Mouse (Mus musculus): ENCODE data around the gene Slc18b1.

Slc18b1 gene

DNA sequence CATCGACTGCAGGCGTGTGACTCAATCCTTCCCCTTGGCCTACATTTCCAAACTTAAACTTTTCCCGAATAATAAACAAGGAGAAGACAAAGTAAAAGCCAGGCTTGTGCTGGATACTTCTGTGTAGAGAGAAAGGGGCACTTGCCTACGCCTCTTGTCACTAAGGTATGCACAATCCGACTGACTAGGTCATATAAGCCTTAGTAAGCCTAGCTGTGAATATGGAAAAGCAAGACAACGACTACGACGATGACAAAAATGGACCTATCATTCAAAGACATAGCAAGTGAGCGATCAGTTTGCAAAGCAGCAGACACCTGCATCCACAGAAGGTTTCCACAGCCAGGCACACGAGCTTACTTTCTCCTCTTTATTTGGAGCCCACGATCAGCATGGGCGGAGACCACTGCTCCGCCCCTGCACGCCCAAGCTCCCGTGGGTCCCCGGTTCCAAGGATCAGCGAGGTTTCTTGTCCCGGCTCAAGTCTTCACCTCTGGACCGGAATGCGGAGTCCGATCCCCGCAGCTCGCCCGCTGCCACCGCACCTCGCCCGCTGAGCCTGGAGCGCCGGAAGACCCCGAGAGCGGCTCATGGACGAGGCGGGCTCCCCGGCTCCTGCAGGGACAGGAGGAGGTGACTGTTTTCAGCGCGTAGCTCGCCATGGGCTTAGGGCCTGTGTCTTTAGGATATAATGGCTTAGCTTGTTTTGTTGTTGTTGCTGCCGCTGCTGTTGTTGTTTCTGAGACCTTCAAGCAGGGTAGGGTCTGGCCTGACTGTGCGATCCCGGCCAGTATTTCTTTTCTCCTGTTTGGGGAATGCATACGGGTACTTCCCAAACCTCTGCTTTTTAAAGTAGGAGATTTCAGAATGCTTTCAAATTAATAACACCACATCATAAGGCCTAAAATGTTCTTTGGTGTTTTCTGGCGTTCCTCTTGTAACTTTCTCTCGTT, at the start of gene Slc18b1:
Gene Slc18b1, plus strand, starts transcription at position 436 of the 953 bp plus-strand sequence.
- TF ChIP-seq GATA4 (IDR thresholded peaks at IDR 0.05; ENCODE audit: insufficient replicate concordance, low read length) = no peak

DNA sequence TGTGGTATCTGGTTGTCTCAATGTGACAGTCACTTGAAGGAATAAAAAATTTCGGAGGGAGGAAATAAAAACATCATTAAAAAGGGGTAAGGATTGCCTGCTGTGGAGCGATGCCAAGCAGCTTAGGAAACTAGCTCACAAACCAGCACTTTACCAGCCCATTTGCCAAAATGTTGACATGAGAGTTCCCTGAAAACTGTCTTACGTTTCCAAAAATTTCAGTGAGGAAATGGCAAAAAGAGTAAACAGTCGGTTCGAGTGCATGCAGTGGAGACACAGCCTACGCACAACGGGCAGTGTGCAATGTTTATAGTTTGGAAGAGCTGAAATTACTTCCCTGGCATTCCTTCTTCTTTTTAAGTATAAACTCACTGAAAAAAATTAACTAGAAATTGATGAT, 42.6 kb upstream of the Slc18b1 start:
- no peak for TF ChIP-seq GATA4 (IDR thresholded peaks at IDR 0.05; ENCODE audit: insufficient replicate concordance, low read length)

DNA sequence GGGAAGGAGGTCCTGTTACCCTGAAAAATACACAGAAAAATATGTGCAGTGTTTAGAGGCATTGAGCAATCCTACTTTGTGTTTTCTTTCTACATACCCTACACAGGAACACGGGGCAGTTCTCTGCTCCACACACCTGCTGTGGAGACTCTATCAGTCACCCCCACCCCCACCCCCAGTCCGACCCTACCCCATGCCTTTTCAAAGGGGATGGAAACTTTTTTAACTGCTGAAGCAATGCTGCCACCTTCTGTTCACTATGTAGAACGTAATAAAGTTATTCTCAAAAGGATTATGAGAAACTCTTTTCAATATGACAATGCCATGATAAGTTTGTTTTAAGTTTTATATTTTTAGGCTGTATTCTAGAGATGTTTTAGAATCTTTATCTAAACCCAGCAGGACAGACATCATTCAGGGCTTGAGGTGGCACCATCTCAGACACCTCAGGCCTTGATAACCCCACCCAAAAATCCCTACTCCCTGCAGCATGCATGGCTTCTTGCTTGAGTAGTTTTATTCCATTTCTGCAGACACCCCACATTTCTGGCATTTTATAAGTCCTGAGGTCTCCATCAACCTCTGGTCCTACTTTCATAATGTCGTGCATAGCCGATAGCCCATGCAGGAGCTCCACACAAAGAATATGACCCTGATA, 19.4 kb upstream of the Slc18b1 start:
- TF ChIP-seq GATA4 (IDR thresholded peaks at IDR 0.05; ENCODE audit: insufficient replicate concordance, low read length) = no peak

DNA sequence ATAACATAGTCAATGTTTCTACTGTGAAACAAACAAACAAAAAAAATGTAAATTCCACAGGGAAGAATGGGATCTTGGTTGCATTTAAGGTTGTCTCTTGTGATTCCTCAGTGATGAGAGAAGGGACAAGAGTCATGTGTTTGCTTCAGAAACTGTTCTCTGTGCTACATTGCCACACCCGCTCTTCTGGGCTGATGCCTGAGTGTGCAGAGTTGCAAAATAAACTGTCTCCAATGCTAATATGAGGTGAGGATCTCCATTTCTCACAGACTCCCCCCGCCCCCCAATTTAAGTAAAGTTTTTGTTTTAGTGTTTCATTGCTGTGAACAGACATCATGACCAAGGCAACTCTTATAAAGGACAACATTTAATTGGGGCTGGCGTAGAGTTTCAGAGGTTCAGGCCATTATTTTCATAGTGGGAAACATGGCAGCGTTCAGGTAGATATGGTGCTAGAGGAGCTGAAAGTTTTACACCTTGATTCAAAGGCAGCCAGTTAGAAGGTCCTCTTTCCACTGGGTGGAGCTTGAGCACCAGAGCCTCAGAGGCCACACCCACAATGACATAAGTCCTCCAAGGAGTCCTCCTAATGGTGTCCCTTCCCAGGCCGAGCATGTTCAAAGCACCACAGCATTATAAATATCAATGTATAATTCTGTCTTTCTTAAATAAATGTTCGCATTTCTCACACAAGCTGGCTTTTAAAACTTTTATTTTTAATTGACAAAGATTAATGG, 16.1 kb upstream of the Slc18b1 start:
- TF ChIP-seq GATA4 (IDR thresholded peaks at IDR 0.05; ENCODE audit: insufficient replicate concordance, low read length) = no peak

DNA sequence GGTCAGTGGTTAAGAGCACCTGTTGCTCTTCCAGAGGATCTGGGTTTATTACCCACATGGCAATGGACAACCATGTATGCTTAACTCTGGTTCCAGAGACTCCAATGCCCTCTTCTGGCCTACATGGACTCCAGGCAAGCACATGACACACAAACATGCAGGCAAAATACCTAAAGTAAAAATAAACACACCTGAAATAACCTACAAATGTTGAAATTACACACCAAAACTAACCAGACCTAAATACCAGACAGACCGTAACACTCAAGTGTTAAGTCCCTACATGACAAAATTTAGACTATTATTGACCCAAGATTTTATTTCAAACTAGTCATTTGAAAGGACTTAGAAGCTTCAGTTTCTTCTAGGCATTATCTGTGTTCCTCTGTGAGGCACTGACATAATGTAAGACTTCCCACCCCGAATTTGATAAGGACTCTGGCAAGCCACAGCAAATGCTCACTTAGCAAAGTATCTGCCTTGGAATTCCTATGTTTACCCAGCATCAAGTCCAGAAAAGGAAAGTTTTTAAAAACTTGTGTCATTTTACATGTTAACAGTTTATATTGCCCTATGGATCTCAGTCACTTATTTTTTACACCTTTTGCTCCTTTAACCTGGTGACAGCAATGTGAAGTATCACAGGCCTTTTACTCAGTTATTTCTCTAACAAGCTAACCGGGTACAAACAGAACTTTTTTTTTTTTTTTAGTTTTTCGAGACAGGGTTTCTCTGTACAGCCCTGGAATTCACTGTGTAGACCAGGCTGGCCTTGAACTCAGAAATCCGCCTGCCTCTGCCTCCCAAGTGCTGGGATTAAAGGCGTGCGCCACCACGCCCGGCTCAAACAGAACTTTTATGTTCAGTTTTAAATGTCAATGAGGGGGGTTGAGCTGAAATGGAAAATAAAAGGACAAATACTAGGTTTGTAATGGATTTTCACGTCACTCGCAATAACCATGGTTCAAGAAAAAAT, 14.7 kb upstream of the Slc18b1 start:
- TF ChIP-seq GATA4 (IDR thresholded peaks at IDR 0.05; ENCODE audit: insufficient replicate concordance, low read length) = no peak

DNA sequence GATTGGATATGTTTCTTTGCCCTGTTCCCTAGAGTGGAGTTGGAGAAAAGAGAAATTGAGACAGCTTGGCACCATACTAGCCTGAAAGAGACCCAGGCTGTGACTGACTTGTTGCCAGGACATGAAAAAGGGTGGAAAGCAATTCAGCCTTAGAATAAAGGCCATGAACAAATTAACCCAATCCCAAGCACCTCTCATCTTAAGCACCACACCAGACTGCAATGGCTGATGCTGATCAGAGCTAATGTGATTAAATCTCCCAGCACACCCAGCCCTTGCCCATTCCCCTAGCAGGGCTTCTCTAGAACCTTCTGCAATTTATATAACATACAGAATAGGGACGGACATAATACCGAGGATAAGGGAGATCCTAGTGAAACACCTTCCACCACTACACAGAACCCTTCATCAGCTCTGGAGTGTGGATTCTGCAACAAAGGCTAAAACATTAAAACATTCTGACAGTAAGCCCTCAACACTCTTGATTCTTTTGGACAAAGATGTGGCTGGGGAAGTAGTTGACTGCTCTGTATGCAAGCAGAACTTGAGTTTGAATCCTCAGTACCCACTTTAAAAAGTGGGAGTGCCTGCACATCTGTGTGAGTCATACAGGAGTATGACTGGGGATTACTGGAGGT, 13.8 kb upstream of the Slc18b1 start:
- no peak for TF ChIP-seq GATA4 (IDR thresholded peaks at IDR 0.05; ENCODE audit: insufficient replicate concordance, low read length)

DNA sequence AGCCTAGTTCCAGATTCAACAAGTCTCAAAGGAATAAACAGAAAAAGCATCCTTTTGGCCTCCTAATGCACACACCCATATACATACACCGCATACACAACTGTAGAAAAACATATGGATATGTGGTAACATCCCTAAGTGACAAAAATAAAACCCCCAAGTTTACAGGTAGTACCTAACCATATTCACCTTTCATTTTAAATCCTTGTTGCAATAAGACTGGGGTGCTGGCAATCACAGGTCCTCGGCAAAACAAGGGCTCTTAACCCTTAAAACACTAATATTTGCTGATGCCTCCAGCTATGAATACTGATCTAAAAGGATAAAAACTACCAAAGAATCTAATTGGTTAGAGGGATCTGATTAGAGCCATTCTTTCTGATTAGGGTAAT, 13.3 kb upstream of the Slc18b1 start:
- no peak for TF ChIP-seq GATA4 (IDR thresholded peaks at IDR 0.05; ENCODE audit: insufficient replicate concordance, low read length)

DNA sequence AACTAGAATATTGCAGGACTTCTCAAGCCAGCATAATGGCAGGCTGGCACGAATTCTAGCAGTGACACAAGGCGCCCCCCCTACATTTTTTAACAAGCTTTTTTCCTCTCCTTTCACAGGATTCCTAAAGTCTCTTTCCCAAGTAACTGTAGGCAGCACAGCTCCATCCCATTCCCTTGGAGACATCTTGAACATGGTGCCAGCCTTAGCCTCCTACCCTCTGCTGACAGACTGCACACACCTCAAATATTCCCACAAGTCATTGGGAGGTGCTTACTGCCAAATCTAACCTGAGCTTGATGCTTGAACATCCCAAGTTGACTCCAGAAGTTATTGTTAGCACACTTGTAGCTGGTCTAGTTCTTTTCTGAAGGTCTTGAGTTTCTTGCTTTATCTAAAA, 12.7 kb upstream of the Slc18b1 start:
- no peak for TF ChIP-seq GATA4 (IDR thresholded peaks at IDR 0.05; ENCODE audit: insufficient replicate concordance, low read length)

DNA sequence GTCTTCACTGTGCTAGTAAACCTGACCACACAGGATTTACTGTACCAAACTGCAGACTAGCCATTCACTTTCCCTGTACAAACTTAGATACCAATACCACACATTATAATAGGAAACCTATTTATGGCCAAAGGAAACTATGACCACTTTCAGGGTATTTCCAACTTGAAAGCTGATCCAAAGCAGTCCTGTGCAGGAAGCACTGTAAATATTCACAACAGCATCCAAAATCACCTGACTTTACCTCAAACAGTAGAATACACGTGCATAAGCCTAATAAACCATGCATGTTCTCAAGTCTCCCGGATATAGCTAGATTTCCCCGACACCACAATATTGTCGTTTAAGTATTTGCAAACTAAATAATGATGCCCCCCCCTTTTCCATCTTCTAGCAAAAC, 10.7 kb upstream of the Slc18b1 start:
- no peak for TF ChIP-seq GATA4 (IDR thresholded peaks at IDR 0.05; ENCODE audit: insufficient replicate concordance, low read length)

DNA sequence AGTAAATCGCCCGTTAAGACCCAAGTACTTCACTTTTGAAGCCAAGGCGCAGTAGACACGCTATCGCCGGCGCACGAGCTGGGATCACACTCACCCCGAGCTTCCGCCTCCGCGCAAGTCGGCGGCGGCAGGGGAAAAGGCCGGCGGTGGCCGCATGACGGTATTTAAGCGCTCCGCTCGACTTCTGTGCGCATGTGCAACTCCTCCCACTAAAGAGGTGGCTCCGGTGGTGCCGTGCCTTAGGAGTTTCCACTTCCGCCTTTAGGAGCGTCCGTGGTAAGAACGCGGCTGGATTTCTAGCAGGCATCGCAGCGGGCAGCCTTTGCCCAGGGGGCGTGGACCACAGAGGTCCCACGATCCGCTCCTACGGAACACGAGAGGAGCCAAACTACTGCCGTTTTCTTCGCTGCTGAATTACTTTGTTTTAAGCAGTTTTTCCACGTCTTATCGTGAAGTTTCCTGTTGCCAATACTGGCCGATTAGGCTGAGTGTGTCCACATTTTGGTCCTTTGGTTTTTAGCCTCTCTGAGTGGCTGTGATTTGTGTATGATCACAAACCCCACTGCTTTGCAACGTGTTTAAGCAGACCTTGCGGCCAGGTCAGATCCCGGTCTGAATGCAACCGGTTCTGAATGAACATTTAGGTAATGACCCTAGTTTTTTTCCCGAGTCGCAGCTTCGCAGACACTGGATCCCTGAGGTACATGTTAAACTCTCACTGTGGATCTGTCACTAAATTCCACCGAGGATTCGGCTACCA, 9.5 kb upstream of the Slc18b1 start, which contains the start of gene Rps12:
Gene Rps12, minus strand, starts transcription at position 214 of the 760 bp plus-strand sequence.
- peak; percentile 64; the same call in 1 of the 2 replicates for TF ChIP-seq GATA4 (IDR thresholded peaks at IDR 0.05; ENCODE audit: insufficient replicate concordance, low read length)

DNA sequence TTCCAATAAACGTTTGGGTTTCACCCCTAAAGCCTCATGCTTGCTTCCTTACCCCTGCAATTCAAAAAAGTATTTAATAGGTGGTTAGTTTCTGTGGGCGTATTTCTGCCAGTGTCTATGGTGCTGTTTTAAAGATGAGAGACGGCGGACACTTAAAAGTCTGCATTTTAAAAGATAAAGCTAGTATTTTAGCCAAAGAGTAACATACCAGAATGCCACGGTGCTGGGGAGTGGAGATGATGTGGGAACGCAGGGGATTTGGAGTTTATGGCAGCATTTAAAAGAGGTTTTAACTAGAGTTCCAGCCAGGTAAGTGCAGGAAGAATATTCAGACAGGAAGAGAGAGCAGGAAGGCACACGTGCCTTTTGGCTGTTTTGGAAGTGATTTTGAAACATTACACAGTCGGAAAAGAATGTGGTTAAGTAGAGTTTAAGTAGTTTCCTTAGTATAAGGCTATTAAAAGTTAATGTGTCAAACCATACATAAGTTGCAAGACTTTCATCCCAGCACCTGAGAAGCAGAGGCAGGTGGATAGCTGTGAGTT, 8.7 kb upstream of the Slc18b1 start:
- TF ChIP-seq GATA4 (IDR thresholded peaks at IDR 0.05; ENCODE audit: insufficient replicate concordance, low read length) = no peak

DNA sequence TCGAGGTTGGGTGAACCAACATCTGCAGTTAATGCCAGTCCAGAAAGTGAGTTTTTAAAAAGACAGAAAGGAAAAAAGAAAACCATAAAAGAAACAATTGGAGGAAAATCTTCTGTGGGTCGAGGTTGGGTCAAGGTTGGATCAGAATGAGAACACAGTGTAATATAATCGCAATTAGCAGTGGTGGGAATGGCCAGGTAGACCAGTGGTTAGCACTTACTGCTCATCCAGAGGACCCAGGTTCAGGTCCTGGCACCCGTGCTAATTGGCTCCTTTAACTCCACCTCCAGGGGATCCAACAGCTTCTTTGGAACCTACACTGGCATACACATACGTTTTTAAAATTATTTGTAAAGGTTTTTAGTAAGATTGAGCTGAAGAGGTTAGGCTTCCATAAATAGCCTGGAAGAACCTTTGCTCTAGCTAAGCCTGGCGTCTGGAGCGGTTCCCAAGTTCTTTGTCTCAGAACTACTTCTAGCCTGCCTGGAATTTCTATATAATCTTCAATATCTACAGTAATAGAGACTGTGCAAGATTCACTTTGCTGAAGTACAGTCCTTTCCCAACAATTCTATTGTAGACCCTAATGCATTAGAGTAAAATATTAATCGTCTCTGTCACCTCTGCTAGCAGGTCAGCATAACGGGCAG, 790 bp upstream of the Slc18b1 start:
- no peak for TF ChIP-seq GATA4 (IDR thresholded peaks at IDR 0.05; ENCODE audit: insufficient replicate concordance, low read length)

Measured in liver, adult (tissue).